Mouse (Mus musculus) ES-Bruce4 (cell line): ENCODE measurements around the gene Cdkal1.

Source experiments
- CTCF ChIP-seq: IDR thresholded peaks from one replicate; pipeline ENCODE4 v1.8.1; 2011; ENCODE audit warnings: low read depth, low read length
- EP300 ChIP-seq: IDR thresholded peaks from 2 replicates; pipeline ENCODE4 v1.6.1; 2011; ENCODE audit warnings: low read depth, low read length; ENCODE audit not compliant: insufficient read depth
- POLR2A ChIP-seq: IDR thresholded peaks from one replicate; pipeline ENCODE4 v1.8.1; 2011; ENCODE audit warnings: low read length; ENCODE audit not compliant: insufficient read depth

GRCm38 (mm10) chr13:29697230-29697629 is 158.2 kb downstream of the Cdkal1 start:
- TF ChIP-seq CTCF: no peak
- no peak for TF ChIP-seq POLR2A
- TF ChIP-seq EP300: no peak
